Mouse (Mus musculus) liver, postnatal 0 days (tissue): ENCODE results near the gene Mapkap1.

Experiments used
- CTCF ChIP-seq: sonication (generic); IDR thresholded peaks from 2 replicates; pipeline ENCODE4 v1.5.1; 2016; ENCODE audit warnings: antibody characterized with exemption, low read depth
- EP300 ChIP-seq: IDR thresholded peaks from 2 replicates; pipeline ENCODE4 v1.6.1; 2016; ENCODE audit warnings: antibody characterized with exemption, low read depth, mild to moderate bottlenecking

DNA sequence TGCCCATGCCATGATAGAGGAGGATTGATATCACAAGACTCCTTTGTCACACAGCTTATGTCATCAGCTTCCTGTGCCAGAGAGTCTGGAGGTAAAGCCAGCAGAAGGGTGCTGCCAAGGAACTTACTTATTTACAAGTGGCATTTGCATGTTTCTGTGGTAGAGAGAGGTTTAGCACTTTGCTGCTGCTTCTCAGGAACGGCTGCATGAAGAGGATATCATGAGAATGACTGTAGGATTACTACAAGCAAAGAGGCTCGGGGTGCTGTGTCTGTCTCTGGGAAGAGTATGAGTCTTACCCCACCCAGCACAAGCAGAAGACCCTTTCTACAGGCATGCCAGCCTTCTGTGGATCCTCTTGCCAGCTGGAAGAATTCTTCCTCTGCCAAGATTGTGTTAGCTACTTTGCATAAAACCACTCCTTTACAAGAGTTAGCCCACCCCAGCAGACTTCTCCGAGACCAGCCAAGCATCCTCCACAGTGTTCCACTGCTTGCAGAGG, 139.7 kb downstream of the Mapkap1 start:
- TF ChIP-seq CTCF: no peak
- no peak for TF ChIP-seq EP300
